Mouse (Mus musculus): ENCODE measurements around the gene Stn1. TPM values are rescaled to one million over a fixed set of nuclear protein-coding genes. Genes with fewer than 3 reads are reported as not detected.

Gene Stn1
- total and polyA plus RNA-seq, 2 experiments from 2014 or later = 20.1 to 71.6 TPM

- ATAC-seq (ENCODE audit: insufficient read depth, low read depth) (peak; percentile 60), DNase-seq (ENCODE audit: low spot score) (peak; percentile 71)
- H3K4me1 ChIP-seq (ENCODE audit: control insufficient read depth, insufficient read depth) = peaks cover 44% of the 10 kb centered on the region
- WGBS = 33% methylated on average over 4 of the region's 4 CpGs
- 0 out of 2 replicates have a peak, but pooled peaks cover 12% of the 10 kb centered on the region for H3K36me3 ChIP-seq (replicated peaks; ENCODE audit: control insufficient read depth, insufficient read depth, low read length)
- no peaks in the 10 kb centered on the region for H3K27me3 ChIP-seq (ENCODE audit: control insufficient read depth, insufficient read depth, low read length)
- H3K4me3 ChIP-seq (ENCODE audit: low read depth, low read length) = no peak overlapping the region
- TF ChIP-seq CTCF (IDR thresholded peaks at IDR 0.05; ENCODE audit: low read depth) (no peak), EP300 (IDR thresholded peaks at IDR 0.05; ENCODE audit: low read depth) (no peak)
- no peak overlapping the region for H3K4me2 ChIP-seq (ENCODE audit: low read depth, low read length)
- no peak overlapping the region for H3K9ac ChIP-seq (replicated peaks; ENCODE audit: low read depth, low read length)
- no peaks in the 10 kb centered on the region for H3K9me3 ChIP-seq (replicated peaks; ENCODE audit: control insufficient read depth, low read length)
- peak overlapping the region; percentile 75 for H3K27ac ChIP-seq (ENCODE audit: low read depth)
These were observed 23.7 kb downstream of the Stn1 start for GRCm38 (mm10) chr19:47513618-47513897.

GRCm38 (mm10) chr19:47512794-47513617 is 24.3 kb downstream of the Stn1 start:
- Histone ChIP-seq H3K4me1 (ENCODE audit: control insufficient read depth, insufficient read depth) (peaks cover 45% of the 10 kb centered on the region), H3K4me3 (ENCODE audit: low read depth, low read length) (no peak overlapping the region), H3K9ac (replicated peaks; ENCODE audit: low read depth, low read length) (no peak overlapping the region), H3K27ac (ENCODE audit: low read depth) (peak overlapping the region; percentile 75), H3K36me3 (replicated peaks; ENCODE audit: control insufficient read depth, insufficient read depth, low read length) (0 out of 2 replicates have a peak, but pooled peaks cover 12% of the 10 kb centered on the region), H3K27me3 (ENCODE audit: control insufficient read depth, insufficient read depth, low read length) (no peaks in the 10 kb centered on the region), H3K4me2 (ENCODE audit: low read depth, low read length) (no peak overlapping the region), H3K9me3 (replicated peaks; ENCODE audit: control insufficient read depth, low read length) (no peaks in the 10 kb centered on the region)
- WGBS = 64% methylated on average over 21 of the region's 21 CpGs
- ATAC-seq (ENCODE audit: insufficient read depth, low read depth) = peak; percentile 12; the same call in 1 of the 2 replicates
- TF ChIP-seq CTCF (IDR thresholded peaks at IDR 0.05; ENCODE audit: low read depth) (no peak), EP300 (IDR thresholded peaks at IDR 0.05; ENCODE audit: low read depth) (no peak)
- DNase-seq (ENCODE audit: low spot score) = no peak

GRCm38 (mm10) chr19:47511958-47512357 is 25.3 kb downstream of the Stn1 start:
- no peak overlapping the region for H3K4me2 ChIP-seq (ENCODE audit: low read depth, low read length)
- no peak for DNase-seq (ENCODE audit: low spot score)
- H3K9me3 ChIP-seq (replicated peaks; ENCODE audit: control insufficient read depth, low read length) = no peaks in the 10 kb centered on the region
- no peaks in the 10 kb centered on the region for H3K27me3 ChIP-seq (ENCODE audit: control insufficient read depth, insufficient read depth, low read length)
- no peak overlapping the region for H3K9ac ChIP-seq (replicated peaks; ENCODE audit: low read depth, low read length)
- no peak for ATAC-seq (ENCODE audit: insufficient read depth, low read depth)
- H3K4me3 ChIP-seq (ENCODE audit: low read depth, low read length) = no peak overlapping the region
- TF ChIP-seq CTCF (IDR thresholded peaks at IDR 0.05; ENCODE audit: low read depth) = no peak
- no peak for TF ChIP-seq EP300 (IDR thresholded peaks at IDR 0.05; ENCODE audit: low read depth)
- peak overlapping the region; percentile 86 for H3K27ac ChIP-seq (ENCODE audit: low read depth)
- 0 out of 2 replicates have a peak, but pooled peaks cover 12% of the 10 kb centered on the region for H3K36me3 ChIP-seq (replicated peaks; ENCODE audit: control insufficient read depth, insufficient read depth, low read length)
- peaks cover 45% of the 10 kb centered on the region for H3K4me1 ChIP-seq (ENCODE audit: control insufficient read depth, insufficient read depth)
- 62% methylated on average over 6 of the region's 6 CpGs for WGBS

- Histone ChIP-seq H3K9me3 (replicated peaks; ENCODE audit: control insufficient read depth, low read length) (no peaks in the 10 kb centered on the region), H3K4me2 (ENCODE audit: low read depth, low read length) (peak overlapping the region; percentile 37), H3K4me3 (ENCODE audit: low read depth, low read length) (no peak overlapping the region), H3K4me1 (ENCODE audit: control insufficient read depth, insufficient read depth) (peaks cover 40% of the 10 kb centered on the region), H3K36me3 (replicated peaks; ENCODE audit: control insufficient read depth, insufficient read depth, low read length) (0 out of 2 replicates have a peak, but pooled peaks cover 12% of the 10 kb centered on the region), H3K9ac (replicated peaks; ENCODE audit: low read depth, low read length) (no peak overlapping the region), H3K27me3 (ENCODE audit: control insufficient read depth, insufficient read depth, low read length) (no peaks in the 10 kb centered on the region), H3K27ac (ENCODE audit: low read depth) (peak overlapping the region; percentile 86)
- no peak for TF ChIP-seq CTCF (IDR thresholded peaks at IDR 0.05; ENCODE audit: low read depth)
- no peak for TF ChIP-seq EP300 (IDR thresholded peaks at IDR 0.05; ENCODE audit: low read depth)
- DNase-seq (ENCODE audit: low spot score) (no peak), ATAC-seq (ENCODE audit: insufficient read depth, low read depth) (no peak)
- 66% methylated on average over 7 of the region's 7 CpGs for WGBS
These were observed 26.0 kb downstream of the Stn1 start for GRCm38 (mm10) chr19:47511294-47511675.

GRCm38 (mm10) chr19:47510473-47511293 is 26.6 kb downstream of the Stn1 start:
- H3K4me3 ChIP-seq (ENCODE audit: low read depth, low read length) = no peak overlapping the region
- peak; percentile 51 for DNase-seq (ENCODE audit: low spot score)
- H3K4me1 ChIP-seq (ENCODE audit: control insufficient read depth, insufficient read depth) = peaks cover 40% of the 10 kb centered on the region
- no peaks in the 10 kb centered on the region for H3K27me3 ChIP-seq (ENCODE audit: control insufficient read depth, insufficient read depth, low read length)
- peak; percentile 31 for ATAC-seq (ENCODE audit: insufficient read depth, low read depth)
- H3K27ac ChIP-seq (ENCODE audit: low read depth) = peak overlapping the region; percentile 86
- H3K9ac ChIP-seq (replicated peaks; ENCODE audit: low read depth, low read length) = no peak overlapping the region
- TF ChIP-seq CTCF (IDR thresholded peaks at IDR 0.05; ENCODE audit: low read depth) = no peak
- TF ChIP-seq EP300 (IDR thresholded peaks at IDR 0.05; ENCODE audit: low read depth) = peak; percentile 78
- 0 out of 2 replicates have a peak, but pooled peaks cover 7% of the 10 kb centered on the region for H3K36me3 ChIP-seq (replicated peaks; ENCODE audit: control insufficient read depth, insufficient read depth, low read length)
- WGBS = 39% methylated on average over 25 of the region's 25 CpGs
- peak overlapping the region; percentile 37 for H3K4me2 ChIP-seq (ENCODE audit: low read depth, low read length)
- no peaks in the 10 kb centered on the region for H3K9me3 ChIP-seq (replicated peaks; ENCODE audit: control insufficient read depth, low read length)
